Mouse (Mus musculus) MEL (cell line): ENCODE data around the gene Kcng4. TPM values are rescaled to one million over a fixed set of nuclear protein-coding genes. Genes with fewer than 3 reads are reported as not detected.

ENCODE experiments used
- DNase-seq: peaks from one replicate; pipeline ENCODE4 v3.0.0; 2011; ENCODE audit warnings: low read depth, low spot score
- H3K27ac ChIP-seq: 2 replicates; pipeline ENCODE4 v1.5.1; 2012; ENCODE audit warnings: low read depth, mild to moderate bottlenecking, control low read depth, low read length, moderate library complexity; ENCODE audit not compliant: control insufficient read depth
- H3K27me3 ChIP-seq, 2 experiments: fragments of 150-350 bp in 1 of 2; sonication (generic) in 1 of 2; 2 replicates each; pipeline ENCODE4 v1.6.1; 2012; ENCODE audit warnings: low read length in 2 of 2, mild to moderate bottlenecking in 2 of 2, improper control_type of control experiment in 1 of 2, moderate library complexity in 1 of 2; ENCODE audit not compliant: insufficient read depth in 2 of 2, control insufficient read depth in 1 of 2
- H3K36me3 ChIP-seq, 2 experiments: 2 replicates each; pipeline ENCODE4 v1.6.1; 2012 to 2014; ENCODE audit warnings: low read length in 2 of 2, improper control_type of control experiment in 1 of 2, inconsistent platforms in 1 of 2, mild to moderate bottlenecking in 1 of 2; ENCODE audit not compliant: insufficient read depth in 2 of 2, control insufficient read depth in 1 of 2
- H3K4me1 ChIP-seq, 2 experiments: fragments of 150-350 bp in 1 of 2; sonication (generic) in 1 of 2; 2 replicates each; pipeline ENCODE4 v1.6.1; 2012; ENCODE audit warnings: low read length in 2 of 2, improper control_type of control experiment in 1 of 2, mild to moderate bottlenecking in 1 of 2; ENCODE audit not compliant: insufficient read depth in 2 of 2, control insufficient read depth in 1 of 2
- H3K4me3 ChIP-seq, 2 experiments: fragments of 150-350 bp in 1 of 2; sonication (generic) in 1 of 2; 2 replicates each; pipeline ENCODE4 v1.5.1; 2012; ENCODE audit warnings: low read depth in 2 of 2, low read length in 2 of 2, mild to moderate bottlenecking in 2 of 2, moderate library complexity in 2 of 2, control low read depth in 1 of 2, improper control_type of control experiment in 1 of 2; ENCODE audit not compliant: control insufficient read depth in 1 of 2, insufficient read depth in 1 of 2
- H3K79me2 ChIP-seq: 2 replicates; pipeline ENCODE4 v1.6.1; 2012; ENCODE audit warnings: mild to moderate bottlenecking, low read length, moderate library complexity; ENCODE audit not compliant: control insufficient read depth, poor library complexity, insufficient read depth
- H3K9ac ChIP-seq: 2 replicates; pipeline ENCODE4 v1.6.1; 2012; ENCODE audit warnings: low read depth, mild to moderate bottlenecking, control low read depth, low read length, moderate library complexity; ENCODE audit not compliant: control insufficient read depth, poor library complexity, severe bottlenecking
- H3K9me3 ChIP-seq: fragments of 150-350 bp; sonication (generic); replicated peaks from 2 replicates; pipeline ENCODE4 v1.6.1; 2012; ENCODE audit warnings: mild to moderate bottlenecking, low read length, improper control_type of control experiment, moderate library complexity; ENCODE audit not compliant: insufficient read depth
- CHD2 ChIP-seq: IDR thresholded peaks from 2 replicates; pipeline ENCODE4 v1.6.1; 2011; ENCODE audit warnings: low read length, improper control_type of control experiment
- CTCF ChIP-seq, 3 experiments: IDR thresholded peaks in 2 of 3; conservative IDR thresholded peaks in 1 of 3; 2 replicates each; pipeline ENCODE4 v1.5.1; 2011 to 2012; ENCODE audit warnings: low read length in 3 of 3, low read depth in 2 of 3, mild to moderate bottlenecking in 2 of 3, improper control_type of control experiment in 1 of 3, inconsistent platforms in 1 of 3, mixed read lengths in 1 of 3, moderate library complexity in 1 of 3; ENCODE audit not compliant: control insufficient read depth in 1 of 3, insufficient read depth in 1 of 3, poor library complexity in 1 of 3, severe bottlenecking in 1 of 3
- E2F4 ChIP-seq: IDR thresholded peaks from 2 replicates; pipeline ENCODE4 v1.6.1; 2011; ENCODE audit warnings: low read depth, low read length, improper control_type of control experiment, borderline replicate concordance
- ELF1 ChIP-seq: IDR thresholded peaks from 2 replicates; pipeline ENCODE4 v1.6.1; 2014; ENCODE audit warnings: low read depth, mild to moderate bottlenecking, inconsistent platforms, low read length, improper control_type of control experiment, moderate library complexity
- EP300 ChIP-seq, 2 experiments: IDR thresholded peaks; 2 replicates each; pipeline ENCODE4 v1.6.1; 2011; ENCODE audit warnings: improper control_type of control experiment in 2 of 2, low read length in 2 of 2, low read depth in 1 of 2, mild to moderate bottlenecking in 1 of 2
- GATA1 ChIP-seq: IDR thresholded peaks from 2 replicates; pipeline ENCODE4 v1.6.1; 2011; ENCODE audit warnings: low read depth, low read length, improper control_type of control experiment
- JUND ChIP-seq: IDR thresholded peaks from 2 replicates; pipeline ENCODE4 v1.6.1; 2011; ENCODE audit warnings: low read depth, mild to moderate bottlenecking, improper control_type of control experiment, low read length
- KAT2A ChIP-seq: conservative IDR thresholded peaks from 2 replicates; pipeline ENCODE4 v1.6.1; 2012; ENCODE audit warnings: low read depth, low read length, improper control_type of control experiment, inconsistent platforms
- MAFK ChIP-seq: IDR thresholded peaks from 2 replicates; pipeline ENCODE4 v1.6.1; 2011; ENCODE audit warnings: low read depth, mild to moderate bottlenecking, low read length, improper control_type of control experiment, borderline replicate concordance
- MAX ChIP-seq: IDR thresholded peaks from 2 replicates; pipeline ENCODE4 v1.6.1; 2011; ENCODE audit warnings: low read length, improper control_type of control experiment
- MXI1 ChIP-seq: IDR thresholded peaks from 2 replicates; pipeline ENCODE4 v1.6.1; 2011; ENCODE audit warnings: mild to moderate bottlenecking, low read depth, low read length, improper control_type of control experiment
- MYB ChIP-seq: IDR thresholded peaks from 2 replicates; pipeline ENCODE4 v1.6.1; 2011; ENCODE audit warnings: mild to moderate bottlenecking, low read depth, low read length, improper control_type of control experiment
- MYC ChIP-seq: IDR thresholded peaks from 2 replicates; pipeline ENCODE4 v1.6.1; 2011; ENCODE audit warnings: low read depth, mild to moderate bottlenecking, low read length, improper control_type of control experiment, moderate library complexity
- NELFE ChIP-seq: IDR thresholded peaks from 2 replicates; pipeline ENCODE4 v1.6.1; 2011; ENCODE audit warnings: low read depth, low read length, improper control_type of control experiment
- POLR2AphosphoS2 ChIP-seq: IDR thresholded peaks from 2 replicates; pipeline ENCODE4 v1.6.1; 2011; ENCODE audit warnings: low read length, improper control_type of control experiment
- POLR2AphosphoS5 ChIP-seq: IDR thresholded peaks from 2 replicates; pipeline ENCODE4 v1.6.1; 2012; ENCODE audit warnings: low read depth, borderline replicate concordance, mild to moderate bottlenecking, inconsistent platforms, low read length, moderate library complexity, mixed read lengths
- RCOR1 ChIP-seq: IDR thresholded peaks from 2 replicates; pipeline ENCODE4 v1.6.1; 2012; ENCODE audit warnings: low read depth, mild to moderate bottlenecking, inconsistent platforms, low read length, improper control_type of control experiment
- SMC3 ChIP-seq: IDR thresholded peaks from 2 replicates; pipeline ENCODE4 v1.6.1; 2011; ENCODE audit warnings: low read depth, low read length, improper control_type of control experiment
- TAL1 ChIP-seq: IDR thresholded peaks from 2 replicates; pipeline ENCODE4 v1.6.1; 2012; ENCODE audit warnings: mild to moderate bottlenecking, inconsistent platforms, low read length, moderate library complexity, mixed read lengths
- TBP ChIP-seq: IDR thresholded peaks from 2 replicates; pipeline ENCODE4 v1.8.0; 2011; ENCODE audit warnings: low read depth, low read length, improper control_type of control experiment
- TCF12 ChIP-seq: IDR thresholded peaks from 2 replicates; pipeline ENCODE4 v1.6.1; 2014; ENCODE audit warnings: low read depth, mild to moderate bottlenecking, inconsistent platforms, low read length, improper control_type of control experiment, moderate library complexity
- USF1 ChIP-seq: IDR thresholded peaks from 2 replicates; pipeline ENCODE4 v1.6.1; 2014; ENCODE audit warnings: low read depth, mild to moderate bottlenecking, inconsistent platforms, low read length, improper control_type of control experiment, moderate library complexity
- USF2 ChIP-seq, 2 experiments: IDR thresholded peaks; 2 replicates each; pipeline ENCODE4 v1.6.1; 2011 to 2012; ENCODE audit warnings: improper control_type of control experiment in 2 of 2, low read length in 2 of 2, borderline replicate concordance in 1 of 2, inconsistent platforms in 1 of 2, low read depth in 1 of 2, mild to moderate bottlenecking in 1 of 2; ENCODE audit not compliant: insufficient read depth in 1 of 2
- ZNF384 ChIP-seq: IDR thresholded peaks from 2 replicates; pipeline ENCODE4 v1.6.1; 2012; ENCODE audit warnings: low read depth, mild to moderate bottlenecking, inconsistent platforms, low read length, improper control_type of control experiment
- polyA plus RNA-seq, 2 experiments: library from polyadenylated mRNA; stranded (reverse) in 1 of 2; unstranded in 1 of 2; fragments of >175 nt in 1 of 2; fragments of >200 nt in 1 of 2; gene quantifications; 2 replicates each; pipeline versions ENCODE4 v1.2.1 to v1.2.4; 2012; ENCODE audit warnings: low replicate concordance in 2 of 2, low read depth in 1 of 2; ENCODE audit not compliant: insufficient read length in 2 of 2, insufficient read depth in 1 of 2, missing spikeins in 1 of 2
- total RNA-seq: library from RNA; depleted of rRNA; stranded (reverse); fragments of 300-350 nt; gene quantifications from 2 replicates; pipeline ENCODE4 v1.2.3, GENCODE M21; 2012

Kcng4 gene
- total and polyA plus RNA-seq, 3 experiments: not detected

GRCm38 (mm10) chr8:119618887-119619286, 16.6 kb downstream of the Kcng4 start:
- H3K79me2 ChIP-seq: no peaks in the 10 kb centered on the region
- DNase-seq: no peak
- H3K4me1 ChIP-seq: no peaks in the 10 kb centered on the region
- H3K9ac ChIP-seq: no peak overlapping the region
- H3K9me3 ChIP-seq: no peaks in the 10 kb centered on the region
- no peaks in the 10 kb centered on the region for H3K36me3 ChIP-seq
- H3K27me3 ChIP-seq: peaks cover 0 to 2% of the 10 kb centered on the region in 2 experiments; a peak in 2 of 4 replicates
- no peak overlapping the region for H3K4me3 ChIP-seq
- no peak overlapping the region for H3K27ac ChIP-seq
- TF ChIP-seq POLR2AphosphoS5: no peak
- no peak for TF ChIP-seq USF1
- TF ChIP-seq USF2 (IDR thresholded peaks at IDR 0.05; ENCODE audit: borderline replicate concordance in 1 of 2, insufficient read depth in 1 of 2, low read depth in 1 of 2, low read length in 2 of 2): no peak
- TF ChIP-seq SMC3: no peak
- no peak for TF ChIP-seq POLR2AphosphoS2
- no peak for TF ChIP-seq ZNF384
- no peak for TF ChIP-seq MYB
- TF ChIP-seq ELF1: no peak
- no peak for TF ChIP-seq KAT2A
- TF ChIP-seq RCOR1: no peak
- no peak for TF ChIP-seq GATA1
- TF ChIP-seq MXI1: no peak
- TF ChIP-seq CTCF (IDR thresholded peaks at IDR 0.05 in 2 of 3, conservative IDR thresholded peaks at IDR 0.05 in 1 of 3; ENCODE audit: control insufficient read depth in 1 of 3, insufficient read depth in 1 of 3, low read depth in 2 of 3, low read length in 3 of 3, poor library complexity in 1 of 3, severe bottlenecking in 1 of 3): no peak

- Histone ChIP-seq H3K79me2 (no peaks in the 10 kb centered on the region), H3K4me3 (no peak overlapping the region)
These were observed 17.9 kb downstream of the Kcng4 start for GRCm38 (mm10) chr8:119617586-119617985.

More at GRCm38 (mm10) chr8:119617586-119617985, 17.9 kb downstream of the Kcng4 start:
- H3K9ac ChIP-seq: no peak overlapping the region
- H3K9me3 ChIP-seq: no peaks in the 10 kb centered on the region
- H3K4me1 ChIP-seq: no peaks in the 10 kb centered on the region
- no peak for TF ChIP-seq MXI1
- no peak for TF ChIP-seq E2F4
- TF ChIP-seq KAT2A: no peak
- TF ChIP-seq POLR2AphosphoS2: no peak
- no peak for TF ChIP-seq TBP
- no peak for TF ChIP-seq MAFK
- TF ChIP-seq POLR2AphosphoS5: no peak
- no peak for TF ChIP-seq NELFE
- no peak for TF ChIP-seq MYC
- TF ChIP-seq EP300 (IDR thresholded peaks at IDR 0.05; ENCODE audit: low read depth in 1 of 2, low read length in 2 of 2): no peak
- no peak for TF ChIP-seq CHD2
- TF ChIP-seq USF1: no peak
- TF ChIP-seq MAX: no peak
- TF ChIP-seq JUND: no peak
- TF ChIP-seq TCF12: no peak
- no peak for TF ChIP-seq TAL1
- no peak for DNase-seq
- H3K27ac ChIP-seq: no peak overlapping the region
- H3K36me3 ChIP-seq: no peaks in the 10 kb centered on the region
- H3K27me3 ChIP-seq: peaks cover 0 to 2% of the 10 kb centered on the region in 2 experiments; a peak in 2 of 4 replicates
